ENCODE assay signal across 8 mouse cellular contexts in the genomic region with DNA sequence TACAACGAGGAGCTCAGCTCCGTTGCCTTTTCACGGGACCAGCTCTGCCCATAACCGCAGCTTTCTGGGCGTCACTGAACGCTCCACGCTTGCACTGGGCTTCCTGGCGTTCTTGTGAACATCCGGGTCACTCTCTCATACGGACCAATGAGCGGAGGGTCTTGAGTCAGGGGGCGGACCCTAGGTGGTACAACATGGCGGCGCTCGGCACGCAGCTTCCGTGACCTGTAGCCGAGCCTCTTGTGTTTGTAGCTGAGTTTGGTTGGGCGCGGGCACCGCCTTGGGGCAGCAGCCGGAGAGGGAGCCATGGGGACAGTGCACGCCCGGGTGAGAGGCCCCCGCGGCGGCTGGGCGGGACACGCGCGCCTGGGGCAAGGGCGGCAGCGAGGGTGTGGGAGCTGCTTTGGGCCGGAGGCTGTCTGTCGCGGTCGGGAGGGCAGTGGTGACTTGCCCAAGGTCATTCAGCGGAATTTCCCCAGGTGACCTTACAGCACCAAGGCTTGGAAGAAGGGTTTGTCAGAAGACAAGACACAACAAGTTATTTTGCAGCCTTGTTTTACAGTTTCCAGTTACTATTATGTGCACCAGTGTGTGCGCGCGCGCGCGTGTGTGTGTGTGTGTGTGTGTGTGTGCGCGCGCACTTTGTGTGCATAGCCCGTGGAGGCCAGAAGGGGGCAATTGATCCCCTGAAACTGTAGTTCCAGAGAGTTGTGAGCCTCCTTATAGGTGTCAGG. TPM values are rescaled to one million over a fixed set of nuclear protein-coding genes. Genes with fewer than 3 reads are reported as not detected.
DNase-seq lines count a peak whose midpoint lies in the region; ATAC-seq and TF ChIP-seq lines count a peak whose summit lies in the region.

A gene (plus strand): TSS at position 184 of the 734 bp plus-strand sequence.

- in situ Hi-C loops in CH12.LX (cut with MboI; ENCODE audit: low pct_ligation_motif_present, low pct_unique_long_range_greater_than_20kb, low sequenced_read_pairs) = no loop called here

- peak within 1 kb of the TSS; percentile 71 to 93 (median 92) for H3K4me3 ChIP-seq in CH12.LX (replicated peaks in 1 of 3; ENCODE audit: low read depth in 2 of 3, low read length in 2 of 3, poor library complexity in 1 of 3)
- peak within 1 kb of the TSS; percentile 95 for H3K4me3 ChIP-seq in forebrain, embryonic 11.5 days (ENCODE audit: low read depth, low read length)
- peak within 1 kb of the TSS; percentile 95 for H3K4me3 ChIP-seq in heart, embryonic 16.5 days (ENCODE audit: low read length)
- H3K4me3 ChIP-seq in liver, embryonic 15.5 days (replicated peaks) = peak within 1 kb of the TSS; percentile 90
- H3K4me3 ChIP-seq in neural tube, embryonic 12.5 days = peak within 1 kb of the TSS; percentile 95

- H3K79me2 ChIP-seq in CH12.LX (replicated peaks; ENCODE audit: control insufficient read depth, extremely low read depth, insufficient read depth, poor library complexity, severe bottlenecking) = peaks cover 7% of the 10 kb centered on the region

- peak within 1 kb of the TSS; percentile 81 for H3K9ac ChIP-seq in CH12.LX (ENCODE audit: insufficient read depth, low read depth)
- H3K9ac ChIP-seq in forebrain, embryonic 11.5 days (ENCODE audit: low read length) = peak within 1 kb of the TSS; percentile 87
- peak within 1 kb of the TSS; percentile 96 for H3K9ac ChIP-seq in heart, embryonic 16.5 days (ENCODE audit: low read length)
- H3K9ac ChIP-seq in liver, embryonic 15.5 days = peak within 1 kb of the TSS; percentile 82
- peak within 1 kb of the TSS; percentile 84 for H3K9ac ChIP-seq in neural tube, embryonic 12.5 days

- dilution Hi-C loops in CH12.LX (cut with MboI; ENCODE audit: extremely low pct_ligation_motif_present, extremely low pct_unique_long_range_greater_than_20kb, low sequenced_read_pairs) = no loop called here

- peak in 1 of 2 experiments; percentile 25; a peak in 2 of 4 replicates for TF ChIP-seq CTCF in CH12.LX (conservative IDR thresholded peaks at IDR 0.05 in 1 of 2, IDR thresholded peaks at IDR 0.05 in 1 of 2; ENCODE audit: low read depth in 2 of 2, low read length in 2 of 2)

- peak; percentile 94 for TF ChIP-seq POLR2A in CH12.LX (IDR thresholded peaks at IDR 0.05; ENCODE audit: low read depth, low read length)

- peaks cover 13 to 38% of the 10 kb centered on the region in 2 experiments for H3K36me3 ChIP-seq in CH12.LX (replicated peaks in 1 of 2; ENCODE audit: control insufficient read depth in 1 of 2, insufficient read depth in 1 of 2, low read length in 1 of 2)
- H3K36me3 ChIP-seq in forebrain, embryonic 11.5 days (ENCODE audit: control insufficient read depth, insufficient read depth, low read length) = no peaks in the 10 kb centered on the region
- peaks cover 16% of the 10 kb centered on the region for H3K36me3 ChIP-seq in heart, embryonic 16.5 days (ENCODE audit: control insufficient read depth, insufficient read depth)
- peaks cover 17% of the 10 kb centered on the region for H3K36me3 ChIP-seq in liver, embryonic 15.5 days (replicated peaks)
- peaks cover 13% of the 10 kb centered on the region for H3K36me3 ChIP-seq in neural tube, embryonic 12.5 days

- peak; percentile 97 for DNase-seq in CH12.LX (ENCODE audit: extremely low read depth)
- peak; percentile 91 for DNase-seq in c-Kit-positive CD71-positive TER-119-negative erythroid progenitor cells, embryonic 14.5 days (ENCODE audit: low read depth)
- peak; percentile 94 for DNase-seq in forebrain, embryonic 11.5 days (ENCODE audit: low spot score)
- peak; percentile 93 to 95 for DNase-seq in kidney, postnatal 36 days
- peak; percentile 95 for DNase-seq in telencephalon, adult 2 months (ENCODE audit: low read depth, low spot score)

- no peak for TF ChIP-seq EP300 in CH12.LX (IDR thresholded peaks at IDR 0.05; ENCODE audit: low read length)

- TF ChIP-seq RAD21 in CH12.LX (IDR thresholded peaks at IDR 0.05; ENCODE audit: low read depth, low read length) = no peak; the same call in 1 of the 2 replicates

- peak; percentile 99 for ATAC-seq in forebrain, embryonic 11.5 days (replicated peaks; ENCODE audit: low FRiP score)
- peak; percentile 99 for ATAC-seq in heart, embryonic 16.5 days (replicated peaks; ENCODE audit: extremely low read depth, insufficient read depth, low FRiP score)
- ATAC-seq in liver, embryonic 15.5 days (ENCODE audit: insufficient read depth) = peak; percentile 96
- peak; percentile 99 for ATAC-seq in neural tube, embryonic 12.5 days (ENCODE audit: low FRiP score, low read depth)

- peak within 1 kb of the TSS; percentile 79 for H3K27ac ChIP-seq in CH12.LX (ENCODE audit: insufficient read depth, low read depth)
- peak within 1 kb of the TSS; percentile 81 for H3K27ac ChIP-seq in forebrain, embryonic 11.5 days (ENCODE audit: low read depth, low read length)
- peak within 1 kb of the TSS; percentile 99 for H3K27ac ChIP-seq in heart, embryonic 16.5 days (ENCODE audit: low read length)
- peak within 1 kb of the TSS; percentile 96 for H3K27ac ChIP-seq in liver, embryonic 15.5 days (replicated peaks)
- H3K27ac ChIP-seq in neural tube, embryonic 12.5 days = peak within 1 kb of the TSS; percentile 64

- no peaks in the 10 kb centered on the region for H3K9me3 ChIP-seq in CH12.LX (replicated peaks; ENCODE audit: low read length)
- H3K9me3 ChIP-seq in forebrain, embryonic 11.5 days (ENCODE audit: control insufficient read depth, low read length) = no peaks in the 10 kb centered on the region
- H3K9me3 ChIP-seq in heart, embryonic 16.5 days (replicated peaks; ENCODE audit: control insufficient read depth, low read length) = no peaks in the 10 kb centered on the region
- no peaks in the 10 kb centered on the region for H3K9me3 ChIP-seq in liver, embryonic 15.5 days (replicated peaks)
- H3K9me3 ChIP-seq in neural tube, embryonic 12.5 days = no peaks in the 10 kb centered on the region

- H3K4me1 ChIP-seq in CH12.LX (ENCODE audit: control insufficient read depth in 1 of 2, insufficient read depth in 2 of 2) = peaks cover 3 to 41% of the 10 kb centered on the region in 2 experiments
- H3K4me1 ChIP-seq in forebrain, embryonic 11.5 days (replicated peaks; ENCODE audit: control insufficient read depth, insufficient read depth, low read length) = 0 out of 2 replicates have a peak, but pooled peaks cover 3% of the 10 kb centered on the region
- H3K4me1 ChIP-seq in heart, embryonic 16.5 days (ENCODE audit: control insufficient read depth, insufficient read depth, low read length) = peaks cover 14% of the 10 kb centered on the region
- peaks cover 34% of the 10 kb centered on the region for H3K4me1 ChIP-seq in liver, embryonic 15.5 days (replicated peaks)
- peaks cover 11% of the 10 kb centered on the region for H3K4me1 ChIP-seq in neural tube, embryonic 12.5 days

- 5% methylated on average over 48 of the region's 48 CpGs for WGBS in forebrain, embryonic 11.5 days
- WGBS in heart, embryonic 16.5 days = 4% methylated on average over 48 of the region's 48 CpGs
- WGBS in liver, embryonic 15.5 days (ENCODE audit: insufficient replicate concordance) = 2% methylated on average over 48 of the region's 48 CpGs
- WGBS in neural tube, embryonic 12.5 days = 7% methylated on average over 48 of the region's 48 CpGs

- H3K27me3 ChIP-seq in CH12.LX (replicated peaks) = no peaks in the 10 kb centered on the region
- no peaks in the 10 kb centered on the region for H3K27me3 ChIP-seq in forebrain, embryonic 11.5 days (ENCODE audit: control insufficient read depth, insufficient read depth, low read length)
- H3K27me3 ChIP-seq in heart, embryonic 16.5 days (ENCODE audit: control insufficient read depth, insufficient read depth, low read length) = no peaks in the 10 kb centered on the region
- H3K27me3 ChIP-seq in liver, embryonic 15.5 days = no peaks in the 10 kb centered on the region
- no peaks in the 10 kb centered on the region for H3K27me3 ChIP-seq in neural tube, embryonic 12.5 days (replicated peaks)

- H3K4me2 ChIP-seq in CH12.LX (ENCODE audit: insufficient read depth, low read depth, poor library complexity, severe bottlenecking) = peak within 1 kb of the TSS; percentile 82; the same call in 1 of the 2 replicates
- peak within 1 kb of the TSS; percentile 68 for H3K4me2 ChIP-seq in forebrain, embryonic 11.5 days (ENCODE audit: low read depth, low read length, severe bottlenecking)
- H3K4me2 ChIP-seq in heart, embryonic 16.5 days (ENCODE audit: low read depth, low read length) = peak within 1 kb of the TSS; percentile 77
- peak within 1 kb of the TSS; percentile 80 for H3K4me2 ChIP-seq in liver, embryonic 15.5 days
- peak within 1 kb of the TSS; percentile 75 for H3K4me2 ChIP-seq in neural tube, embryonic 12.5 days (replicated peaks)

TF ChIP-seq in CH12.LX, 34 proteins besides CTCF, POLR2A, EP300 and RAD21 (continues in another document):
- TF ChIP-seq CHD1 (IDR thresholded peaks at IDR 0.05; ENCODE audit: low read depth, low read length) = no peak
- TF ChIP-seq E2F4 (IDR thresholded peaks at IDR 0.05; ENCODE audit: insufficient replicate concordance, low read depth, low read length) = no peak
- peak; percentile 68 for TF ChIP-seq NRF1 (IDR thresholded peaks at IDR 0.05; ENCODE audit: low read depth, low read length)
- peak; percentile 79; the same call in 1 of the 2 replicates for TF ChIP-seq MYC (IDR thresholded peaks at IDR 0.05; ENCODE audit: low read depth, low read length)
- TF ChIP-seq KAT2A (IDR thresholded peaks at IDR 0.05; ENCODE audit: insufficient replicate concordance, low read length) = peak; percentile 93; the same call in 1 of the 2 replicates
- peak; percentile 86 for TF ChIP-seq BHLHE40 (IDR thresholded peaks at IDR 0.05; ENCODE audit: low read depth, low read length)
- TF ChIP-seq MXI1 (IDR thresholded peaks at IDR 0.05; ENCODE audit: low read depth, low read length) = peak; percentile 93
- peak; percentile 69; the same call in 1 of the 2 replicates for TF ChIP-seq POLR2AphosphoS2 (IDR thresholded peaks at IDR 0.05; ENCODE audit: low read depth, low read length)
- peak; percentile 90 for TF ChIP-seq HCFC1 (IDR thresholded peaks at IDR 0.05; ENCODE audit: low read depth, low read length)
- TF ChIP-seq SMC3 (IDR thresholded peaks at IDR 0.05; ENCODE audit: low read depth, low read length) = no peak
- TF ChIP-seq MAZ (IDR thresholded peaks at IDR 0.05; ENCODE audit: low read depth, low read length) = no peak
- TF ChIP-seq PAX5 (IDR thresholded peaks at IDR 0.05; ENCODE audit: low read length) = no peak
- TF ChIP-seq MAX (IDR thresholded peaks at IDR 0.05; ENCODE audit: low read length) = peak; percentile 88
- no peak for TF ChIP-seq ETS1 (conservative IDR thresholded peaks at IDR 0.05; ENCODE audit: low read depth, low read length)

RNA-seq across cellular contexts. Expression of the gene that starts here (rescaled TPM):
- total RNA-seq in CH12.LX (2012; rRNA removed) (55.3 and 63.8 TPM in 2 replicates), CH12.LX (2014; rRNA removed) (79.3 and 85.9 TPM in 2 replicates)
- 132 and 135 TPM in 2 replicates for polyA plus RNA-seq in CH12.LX (2012; ENCODE audit: insufficient read length, low read depth)
- 78.8 and 83.0 TPM in 2 replicates for polyA plus RNA-seq in forebrain, embryonic 11.5 days (2014; fragmentation: Nextera tagmentation; extraction: Ambion mirVana)
- 139 and 159 TPM in 2 replicates for polyA plus RNA-seq in heart, embryonic 16.5 days (2015; fragmentation: Nextera tagmentation; extraction: Ambion mirVana)
- polyA plus RNA-seq in liver, embryonic 15.5 days (2015; fragmentation: Nextera tagmentation; extraction: Ambion mirVana) = 68.0 and 71.0 TPM in 2 replicates
- 90.5 and 91.7 TPM in 2 replicates for polyA plus RNA-seq in neural tube, embryonic 12.5 days (2016; fragmentation: Nextera tagmentation; extraction: Ambion mirVana)

Comparison
In these comparisons a context has a peak if more than half of its experiments do, and no peak if none do; other contexts are left out.
1. Peak in every context shown above with its lines: DNase-seq, ATAC-seq, H3K4me3 ChIP-seq and H3K27ac ChIP-seq.